Mouse (Mus musculus): ENCODE measurements around the gene Gabpb2.

Gene Gabpb2

GRCm38 (mm10) chr3:95217255-95218134 lies at the start of gene Gabpb2:
Gene Gabpb2, minus strand, starts transcription at chr3:95217916.
- DNase-seq (ENCODE audit: inconsistent age in 2 of 2, low spot score in 1 of 2): peak; percentile 96 to 99

GRCm38 (mm10) chr3:95266052-95266451 lies 48.3 kb upstream of the Gabpb2 start:
- no peak for DNase-seq (ENCODE audit: inconsistent age in 2 of 2, low spot score in 1 of 2)

- DNase-seq (ENCODE audit: inconsistent age in 2 of 2, low spot score in 1 of 2): no peak
These were observed 47.0 kb upstream of the Gabpb2 start for GRCm38 (mm10) chr3:95264724-95265123.

GRCm38 (mm10) chr3:95263089-95263739 lies 45.5 kb upstream of the Gabpb2 start:
- DNase-seq (ENCODE audit: inconsistent age in 2 of 2, low spot score in 1 of 2): peak; percentile 74 to 90

- DNase-seq (ENCODE audit: inconsistent age in 2 of 2, low spot score in 1 of 2): no peak
These were observed 44.3 kb upstream of the Gabpb2 start for GRCm38 (mm10) chr3:95261975-95262374.

GRCm38 (mm10) chr3:95256931-95257330 lies 39.2 kb upstream of the Gabpb2 start:
- DNase-seq (ENCODE audit: inconsistent age in 2 of 2, low spot score in 1 of 2): no peak

- DNase-seq (ENCODE audit: inconsistent age in 2 of 2, low spot score in 1 of 2): no peak
These were observed 33.2 kb upstream of the Gabpb2 start, which contains the start of gene Bnipl for GRCm38 (mm10) chr3:95250783-95251424. Gene Bnipl, minus strand, starts transcription at chr3:95251193.

GRCm38 (mm10) chr3:95250361-95250760 lies 32.6 kb upstream of the Gabpb2 start:
- DNase-seq (ENCODE audit: inconsistent age in 2 of 2, low spot score in 1 of 2): no peak

- DNase-seq (ENCODE audit: inconsistent age in 2 of 2, low spot score in 1 of 2): no peak
These were observed 30.1 kb upstream of the Gabpb2 start for GRCm38 (mm10) chr3:95247660-95248336.

- DNase-seq (ENCODE audit: inconsistent age in 2 of 2, low spot score in 1 of 2): peak; percentile 62 to 88
These were observed 28.9 kb upstream of the Gabpb2 start for GRCm38 (mm10) chr3:95246465-95247231.

GRCm38 (mm10) chr3:95243086-95243485 lies 25.4 kb upstream of the Gabpb2 start:
- DNase-seq (ENCODE audit: inconsistent age in 2 of 2, low spot score in 1 of 2): no peak

- DNase-seq (ENCODE audit: inconsistent age in 2 of 2, low spot score in 1 of 2): no peak
These were observed 23.8 kb upstream of the Gabpb2 start, which contains the start of gene Gm128 for GRCm38 (mm10) chr3:95241498-95241897. Gene Gm128, minus strand, starts transcription at chr3:95241598.

- no peak for DNase-seq (ENCODE audit: inconsistent age in 2 of 2, low spot score in 1 of 2)
These were observed 23.2 kb upstream of the Gabpb2 start for GRCm38 (mm10) chr3:95240900-95241299.

- no peak for DNase-seq (ENCODE audit: inconsistent age in 2 of 2, low spot score in 1 of 2)
These were observed 22.3 kb upstream of the Gabpb2 start for GRCm38 (mm10) chr3:95239971-95240370.

- peak in 1 of 2 experiments; percentile 28 for DNase-seq (ENCODE audit: inconsistent age in 2 of 2, low spot score in 1 of 2)
These were observed 21.3 kb upstream of the Gabpb2 start for GRCm38 (mm10) chr3:95239022-95239421.

GRCm38 (mm10) chr3:95237541-95238099 lies 19.9 kb upstream of the Gabpb2 start:
- DNase-seq (ENCODE audit: inconsistent age in 2 of 2, low spot score in 1 of 2): peak in 1 of 2 experiments; percentile 32

GRCm38 (mm10) chr3:95235386-95236301 lies 17.9 kb upstream of the Gabpb2 start:
- DNase-seq (ENCODE audit: inconsistent age in 2 of 2, low spot score in 1 of 2): peak in 1 of 2 experiments; percentile 32

- peak in 1 of 2 experiments; percentile 60 for DNase-seq (ENCODE audit: inconsistent age in 2 of 2, low spot score in 1 of 2)
These were observed 15.7 kb upstream of the Gabpb2 start for GRCm38 (mm10) chr3:95233303-95233980.

All from adrenal gland, adult (tissue).